Mouse (Mus musculus) forebrain, embryonic 16.5 days (tissue): ENCODE measurements at regions not wholly inside any gene's neighbourhood (a gene's known extent, or its start where the extent isn't known, plus 50 kb on each side); places are given as distances from the start of the nearest gene placed in this dataset.

Experiments used
- ATAC-seq: fragments of 200-750 bp; cut with Nextera tagmentation; 2 replicates; pipeline ENCODE4 v1.8.0; 2017; ENCODE audit warnings: mild to moderate bottlenecking, moderate library complexity
- H3K27ac ChIP-seq: fragments of 300-500 bp; sonication (generic); 2 replicates; pipeline ENCODE4 v1.5.1; 2014; ENCODE audit warnings: low read length, control low read depth
- H3K27me3 ChIP-seq: fragments of 300-500 bp; sonication (generic); replicated peaks from 2 replicates; pipeline ENCODE4 v1.6.1; 2014; ENCODE audit warnings: low read length; ENCODE audit not compliant: control insufficient read depth, insufficient read depth
- H3K36me3 ChIP-seq: fragments of 300-500 bp; sonication (generic); 2 replicates; pipeline ENCODE4 v1.6.1; 2014; ENCODE audit not compliant: control insufficient read depth, insufficient read depth
- H3K4me1 ChIP-seq: fragments of 300-500 bp; sonication (generic); replicated peaks from 2 replicates; pipeline ENCODE4 v1.6.1; 2014; ENCODE audit warnings: low read length; ENCODE audit not compliant: control insufficient read depth, insufficient read depth
- H3K4me2 ChIP-seq: fragments of 300-500 bp; sonication (generic); 2 replicates; pipeline ENCODE4 v1.6.1; 2014; ENCODE audit warnings: mild to moderate bottlenecking, low read length, control low read depth
- H3K4me3 ChIP-seq: fragments of 300-500 bp; sonication (generic); replicated peaks from 2 replicates; pipeline ENCODE4 v1.5.1; 2014; ENCODE audit warnings: mild to moderate bottlenecking, low read length, control low read depth
- H3K9ac ChIP-seq: fragments of 300-500 bp; sonication (generic); replicated peaks from 2 replicates; pipeline ENCODE4 v1.6.1; 2014; ENCODE audit warnings: low read depth, low read length, control low read depth
- H3K9me3 ChIP-seq: fragments of 300-500 bp; sonication (generic); 2 replicates; pipeline ENCODE4 v1.6.1; 2016; ENCODE audit warnings: low read length; ENCODE audit not compliant: control insufficient read depth
- WGBS: fragments of 180-500 bp; shearing (Covaris S2); extraction: QIAGEN DNeasy Blood & Tissue Kit; methylation state at CpG from one replicate; pipeline ENCODE4 v1.1.7; 2014; 5-methylcytosine and 5-hydroxymethylcytosine counted together

DNA sequence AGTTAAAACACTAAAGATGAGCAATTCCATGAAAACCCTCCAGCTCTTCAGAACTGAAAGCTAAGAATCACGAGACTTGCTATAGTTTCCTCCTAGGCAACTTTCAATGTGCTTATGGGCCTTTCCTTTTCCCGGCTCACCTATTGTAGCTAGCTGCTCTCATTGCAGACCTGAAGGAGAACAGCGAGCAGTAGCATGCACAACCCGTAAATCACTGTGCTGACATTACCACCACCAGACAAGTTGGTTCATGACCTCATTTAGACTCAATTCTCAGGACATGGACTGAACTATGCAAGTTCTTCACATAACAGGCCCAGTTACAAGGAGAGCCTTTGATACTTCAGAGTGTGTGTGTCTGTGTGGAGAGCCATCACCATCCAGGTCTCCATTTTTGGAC, 72.5 kb upstream of the Rbm19 start:
- H3K9ac ChIP-seq, result no peak overlapping the region
- WGBS, result 91% methylated on average over 4 of the region's 4 CpGs
- no peak overlapping the region for H3K4me2 ChIP-seq
- no peak for ATAC-seq
- H3K4me3 ChIP-seq, result no peak overlapping the region
- no peaks in the 10 kb centered on the region for H3K36me3 ChIP-seq
- H3K27me3 ChIP-seq, result no peaks in the 10 kb centered on the region
- H3K4me1 ChIP-seq, result no peaks in the 10 kb centered on the region
- H3K9me3 ChIP-seq, result no peaks in the 10 kb centered on the region
- no peak overlapping the region for H3K27ac ChIP-seq

GRCm38 (mm10) chr5:120049063-120049781, 67.0 kb upstream of the Rbm19 start:
- ATAC-seq, result no peak
- Histone ChIP-seq H3K4me1 (peaks cover 14% of the 10 kb centered on the region), H3K4me2 (no peak overlapping the region), H3K36me3 (no peaks in the 10 kb centered on the region), H3K9ac (no peak overlapping the region), H3K27me3 (no peaks in the 10 kb centered on the region), H3K27ac (no peak overlapping the region), H3K9me3 (no peaks in the 10 kb centered on the region), H3K4me3 (no peak overlapping the region)
- 92% methylated on average over 7 of the region's 7 CpGs for WGBS

- H3K9me3 ChIP-seq, result no peaks in the 10 kb centered on the region
- 39% methylated on average over 8 of the region's 8 CpGs for WGBS
- no peaks in the 10 kb centered on the region for H3K27me3 ChIP-seq
- no peak overlapping the region for H3K4me2 ChIP-seq
- H3K36me3 ChIP-seq, result no peaks in the 10 kb centered on the region
- no peak overlapping the region for H3K4me3 ChIP-seq
- peak overlapping the region; percentile 45 for H3K27ac ChIP-seq
- ATAC-seq, result peak; percentile 77
- H3K4me1 ChIP-seq, result peaks cover 14% of the 10 kb centered on the region
- no peak overlapping the region for H3K9ac ChIP-seq
Observed at GRCm38 (mm10) chr5:120050728-120051436, 65.4 kb upstream of the Rbm19 start.

GRCm38 (mm10) chr5:120054498-120055167, 61.6 kb upstream of the Rbm19 start:
- Histone ChIP-seq H3K27ac (no peak overlapping the region), H3K4me3 (no peak overlapping the region), H3K9ac (no peak overlapping the region), H3K27me3 (no peaks in the 10 kb centered on the region), H3K9me3 (no peaks in the 10 kb centered on the region), H3K4me1 (peaks cover 14% of the 10 kb centered on the region), H3K36me3 (no peaks in the 10 kb centered on the region), H3K4me2 (no peak overlapping the region)
- WGBS, result 87% methylated on average over 5 of the region's 5 CpGs
- no peak for ATAC-seq
